Mouse (Mus musculus) brain, embryonic 18.5 days (tissue): ENCODE data around the gene Plxdc2.
A peak's percentile ranks its signal among the peaks of the same experiment; 100 is the strongest.
"Not testable (repeated sequence)": the region's sequence is repeated elsewhere in the genome, so short reads cannot be mapped to it uniquely, and the experiment has no call there.

ENCODE experiments used
- DNase-seq: peaks from one replicate; pipeline ENCODE4 v3.0.0-alpha.2; 2012; ENCODE audit warnings: low read depth, low spot score

Gene Plxdc2

DNA sequence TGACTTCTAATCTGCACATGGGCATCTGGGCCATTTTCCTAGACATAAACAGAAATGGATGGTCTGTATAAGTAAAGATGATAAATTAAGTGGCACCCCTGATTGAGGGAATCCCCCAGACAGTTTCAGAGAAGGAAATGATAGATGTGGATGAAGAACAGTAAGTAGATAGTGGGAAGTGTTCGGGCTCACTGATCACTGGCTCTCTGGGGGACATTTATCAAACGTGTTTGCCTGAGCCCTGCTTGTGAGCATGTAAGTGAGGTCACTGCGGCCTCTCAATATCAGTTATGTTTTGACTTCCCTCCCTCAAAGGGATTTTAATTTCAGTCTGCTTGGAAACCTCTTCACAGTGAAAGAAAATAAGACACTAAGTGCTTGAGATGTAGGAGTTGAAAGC, 387.5 kb downstream of the Plxdc2 start:
- no peak for DNase-seq

DNA sequence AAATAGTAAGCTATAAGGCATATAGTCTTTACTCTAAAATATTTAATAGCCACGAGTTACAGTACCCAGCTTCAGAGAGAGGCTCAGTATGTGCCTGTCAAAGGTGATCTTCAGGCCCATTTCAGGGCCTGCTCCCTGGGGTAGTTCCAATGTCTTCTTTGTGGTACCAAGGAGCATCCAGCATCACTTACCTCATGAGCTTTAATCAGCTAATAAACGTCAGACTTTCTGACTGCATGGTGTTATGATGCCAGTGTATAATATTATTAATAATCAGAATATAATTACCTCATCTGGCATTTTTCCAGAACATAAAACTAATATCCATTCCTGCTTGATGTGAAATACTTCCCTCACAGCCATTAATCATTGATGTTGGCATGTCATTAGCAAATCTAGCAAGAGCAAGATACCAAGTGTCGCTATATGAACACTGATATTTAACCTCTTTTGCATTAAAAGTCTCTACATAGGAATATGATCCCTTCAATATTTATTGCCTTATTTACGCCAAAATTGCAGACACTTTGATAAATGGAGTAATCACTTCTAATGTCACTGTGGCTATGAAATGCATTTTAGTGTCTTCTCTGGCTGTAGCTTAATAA, 393.3 kb downstream of the Plxdc2 start:
- DNase-seq, result no peak

DNA sequence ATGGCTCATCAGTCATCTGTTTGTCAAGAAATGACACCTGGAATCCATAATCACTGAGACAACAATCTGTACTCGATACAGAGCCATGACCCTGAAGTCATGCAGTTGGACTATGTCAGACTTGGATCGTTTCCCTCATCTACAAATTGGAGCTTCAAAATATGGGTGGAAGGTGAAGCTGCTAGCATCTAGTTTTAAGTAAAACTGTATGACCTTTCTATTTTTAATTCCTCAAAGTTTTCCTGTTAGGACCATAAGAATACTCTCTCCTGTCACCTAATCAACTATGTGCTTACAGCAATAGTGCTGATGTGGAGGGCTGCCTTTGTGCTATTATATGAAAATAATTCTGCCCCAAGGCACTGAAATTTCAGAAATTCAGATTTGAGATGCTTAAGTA, 401.1 kb downstream of the Plxdc2 start:
- DNase-seq, result no peak

DNA sequence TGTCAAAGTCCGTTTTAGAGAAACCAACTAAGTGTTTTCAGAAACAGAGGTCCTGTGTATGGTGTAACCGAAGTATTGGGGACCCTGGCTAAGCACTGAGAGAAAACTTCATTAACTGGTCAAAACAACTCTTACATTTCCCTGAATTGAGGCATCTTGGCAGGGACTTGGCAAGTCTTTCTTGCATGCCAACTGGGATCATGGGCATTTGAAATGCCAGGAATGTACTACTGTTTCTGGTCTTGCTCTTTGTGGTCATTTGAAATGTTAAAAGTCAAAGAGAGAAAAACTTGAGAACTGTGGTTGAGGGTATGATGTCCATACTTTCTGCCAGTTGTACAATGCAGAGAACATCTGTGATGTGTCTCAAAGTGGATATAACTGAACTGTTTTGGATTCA, 403.7 kb downstream of the Plxdc2 start:
- no peak for DNase-seq

DNA sequence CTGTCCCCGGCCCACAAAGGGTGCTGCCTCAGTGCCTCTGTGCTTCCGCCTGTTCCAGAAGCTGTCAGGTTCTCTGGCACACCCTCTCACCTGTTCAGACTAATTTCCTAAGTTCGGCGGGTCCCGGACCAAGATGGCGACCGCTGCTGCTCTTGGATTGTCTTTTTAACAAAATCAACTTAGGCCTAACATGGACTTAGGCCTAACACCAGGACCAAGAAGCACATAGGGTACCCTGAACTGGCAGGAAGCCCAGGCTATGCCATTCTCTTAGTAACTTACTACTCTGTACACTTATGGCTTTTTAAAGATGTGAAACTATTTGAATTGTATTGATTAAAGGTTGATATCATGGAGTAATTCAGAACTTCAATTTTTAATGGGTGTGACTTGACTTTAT, 413.0 kb downstream of the Plxdc2 start:
- DNase-seq, result not testable (repeated sequence)

DNA sequence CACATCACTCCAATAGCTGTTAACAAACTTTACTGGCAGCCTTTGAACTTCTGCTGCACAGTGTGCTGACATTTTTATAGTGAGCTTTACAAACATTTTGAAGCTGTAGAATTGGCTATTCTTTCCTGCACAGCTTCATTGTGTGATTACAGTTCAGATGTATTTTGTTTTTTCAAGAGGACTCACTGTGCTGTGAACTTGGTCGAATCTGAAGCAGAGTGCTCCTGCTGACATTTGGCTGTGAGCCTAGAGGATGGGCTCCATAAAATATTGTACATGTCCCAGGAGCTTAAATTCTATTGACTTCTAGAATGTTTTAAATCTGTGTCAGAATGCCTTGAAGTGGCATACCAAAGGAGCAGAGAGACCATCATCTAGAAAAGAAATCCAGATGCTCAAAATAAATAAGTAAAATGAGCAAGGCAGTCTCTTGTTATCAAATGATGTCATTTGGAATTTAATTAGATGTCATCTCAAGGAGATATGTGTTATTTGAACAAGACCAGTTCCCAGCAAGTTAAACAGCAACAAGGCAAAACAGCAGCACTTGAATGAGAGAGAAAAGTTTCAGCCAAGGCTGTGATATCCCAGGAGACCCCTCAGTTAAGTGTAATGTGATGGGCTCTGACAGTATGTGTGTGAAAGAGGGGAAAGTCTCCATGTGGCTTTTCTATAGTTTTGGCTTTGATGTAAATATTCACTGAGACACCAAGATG, 417.5 kb downstream of the Plxdc2 start:
- no peak for DNase-seq

DNA sequence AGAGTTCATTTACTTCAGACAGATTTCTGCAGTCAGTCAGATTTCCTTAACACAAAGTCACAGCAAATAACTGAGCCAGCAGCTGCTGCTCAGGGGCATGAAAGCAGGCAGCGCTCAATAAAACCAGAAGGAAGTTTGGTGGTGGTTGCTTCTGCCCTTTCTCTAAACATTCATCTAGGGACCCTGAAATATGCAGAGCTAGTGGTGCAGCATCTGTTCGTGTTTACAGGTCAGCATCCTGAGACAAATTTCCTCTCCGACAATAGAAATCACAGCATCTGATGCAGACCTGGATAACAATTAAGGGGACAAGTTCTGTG, 418.0 kb downstream of the Plxdc2 start:
- DNase-seq, result no peak

DNA sequence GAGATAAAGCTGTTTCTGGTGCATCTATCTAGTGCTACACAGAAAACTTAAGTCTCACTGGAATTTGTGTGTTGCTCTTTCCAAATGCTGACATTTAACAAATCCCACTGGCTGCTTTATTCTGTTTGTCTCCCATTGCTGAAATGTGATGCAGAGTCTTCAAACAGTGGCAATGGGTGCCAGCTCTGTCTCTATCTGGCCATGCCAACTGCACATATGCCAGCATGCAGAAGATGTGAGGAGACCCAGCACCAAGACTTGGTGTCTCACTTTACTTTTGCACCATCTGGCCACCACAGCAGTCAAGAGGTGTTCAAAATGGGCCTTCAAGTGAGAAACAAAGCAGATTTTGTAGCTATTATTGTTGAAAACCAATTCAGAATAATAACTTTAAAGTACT, 439.2 kb downstream of the Plxdc2 start:
- peak; percentile 43 for DNase-seq
